Mouse (Mus musculus): ENCODE data around the gene Bad. TPM values are rescaled to one million over a fixed set of nuclear protein-coding genes. Genes with fewer than 3 reads are reported as not detected.

The Bad gene
- polyA plus RNA-seq, 1 experiment: 87.8 TPM

Other genes starting within 250 kb of the Bad start
- gene Rps6ka4, start 101.2 kb upstream of the Bad start, polyA plus RNA-seq (2012): 33.4 and 34.4 TPM in 2 replicates
- gene Ccdc88b, start 83.7 kb upstream of the Bad start, polyA plus RNA-seq (2012): 90.5 and 124 TPM in 2 replicates
- 198 and 202 TPM in 2 replicates for gene Trmt112, start 32.2 kb upstream of the Bad start, polyA plus RNA-seq (2012)
- gene Prdx5, start 31.8 kb upstream of the Bad start, polyA plus RNA-seq (2012): 539 and 682 TPM in 2 replicates
- gene Esrra, start 20.0 kb upstream of the Bad start, polyA plus RNA-seq (2012): 55.6 and 62.2 TPM in 2 replicates
- gene Catsperz, start 16.5 kb upstream of the Bad start, polyA plus RNA-seq (2012): 0.43 TPM in 1 of 2 replicates, not detected in the other
- 0.02 TPM in 2 replicates for gene Kcnk4, start 7.3 kb upstream of the Bad start, polyA plus RNA-seq (2012)
- gene Gpr137, start 619 bp downstream of the Bad start, polyA plus RNA-seq (2012): 59.4 and 67.4 TPM in 2 replicates
- gene Ppp1r14b, start 33.1 kb downstream of the Bad start, polyA plus RNA-seq (2012): 492 and 511 TPM in 2 replicates
- gene Plcb3, start 34.6 kb downstream of the Bad start, polyA plus RNA-seq (2012): 25.3 and 36.0 TPM in 2 replicates
- 373 and 400 TPM in 2 replicates for gene Fkbp2, start 38.6 kb downstream of the Bad start, polyA plus RNA-seq (2012)
- gene Vegfb, start 45.8 kb downstream of the Bad start, polyA plus RNA-seq (2012): 105 and 119 TPM in 2 replicates
- 18.0 and 21.8 TPM in 2 replicates for gene Dnajc4, start 50.7 kb downstream of the Bad start, polyA plus RNA-seq (2012)
- 14.0 and 16.0 TPM in 2 replicates for gene Nudt22, start 54.3 kb downstream of the Bad start, polyA plus RNA-seq (2012)
- 1.1 and 1.7 TPM in 2 replicates for gene Trpt1, start 54.3 kb downstream of the Bad start, polyA plus RNA-seq (2012)
- gene Fermt3, start 77.6 kb downstream of the Bad start, polyA plus RNA-seq (2012): 645 and 679 TPM in 2 replicates
- 123 and 137 TPM in 2 replicates for gene Stip1, start 98.1 kb downstream of the Bad start, polyA plus RNA-seq (2012)
- gene Macrod1, start 114.9 kb downstream of the Bad start, polyA plus RNA-seq (2012): 87.5 and 120 TPM in 2 replicates
- gene Flrt1, start 163.9 kb downstream of the Bad start, polyA plus RNA-seq (2012): 0.02 TPM in 1 of 2 replicates, not detected in the other